Mouse (Mus musculus): Measurements from ENCODE around the gene Cep104. TPM values are rescaled to one million over a fixed set of nuclear protein-coding genes. Genes with fewer than 3 reads are reported as not detected.

Gene Cep104
- polyA plus RNA-seq, 1 experiment, result 7.8 TPM

GRCm38 (mm10) chr4:154057696-154058095, 82.7 kb downstream of the Cep104 start:
- TF ChIP-seq GATA1 (IDR thresholded peaks at IDR 0.05; ENCODE audit: low read length), result no peak

Other genes starting within 250 kb of the Cep104 start
- 117 and 121 TPM in 2 replicates for gene A430005L14Rik, start 18.0 kb upstream of the Cep104 start, polyA plus RNA-seq (2012)
- gene Dffb, start 68 bp upstream of the Cep104 start, polyA plus RNA-seq (2012), result 15.5 and 15.8 TPM in 2 replicates
- 178 and 230 TPM in 2 replicates for gene Lrrc47, start 36.5 kb downstream of the Cep104 start, polyA plus RNA-seq (2012)
- gene Smim1, start 51.0 kb downstream of the Cep104 start, polyA plus RNA-seq (2012), result 84.0 and 144 TPM in 2 replicates
- not detected in 2 replicates for gene Ccdc27, start 67.5 kb downstream of the Cep104 start, polyA plus RNA-seq (2012)
- gene Trp73, start 165.0 kb downstream of the Cep104 start, polyA plus RNA-seq (2012), result 0.18 TPM in 1 of 2 replicates, not detected in the other
- 17.5 and 23.0 TPM in 2 replicates for gene Wrap73, start 167.2 kb downstream of the Cep104 start, polyA plus RNA-seq (2012)
- gene Tprgl, start 185.5 kb downstream of the Cep104 start, polyA plus RNA-seq (2012), result 80.5 and 100 TPM in 2 replicates
- 0.03 and 0.05 TPM in 2 replicates for gene Megf6, start 195.5 kb downstream of the Cep104 start, polyA plus RNA-seq (2012)

Measured in G1E-ER4 (cell line).